Mouse (Mus musculus) mammary gland, adult 2 months (tissue): ENCODE measurements around the gene Zfp791. TPM values are rescaled to one million over a fixed set of nuclear protein-coding genes. Genes with fewer than 3 reads are reported as not detected.

ENCODE experiments used
- polyA plus RNA-seq: library from polyadenylated mRNA; depleted of rRNA; stranded (reverse); fragments of >200 nt; gene quantifications from 2 replicates; pipeline ENCODE4 v1.2.3, GENCODE M21; 2012; ENCODE audit warnings: low replicate concordance; rRNA removed

Gene Zfp791
- 0.25 and 0.57 TPM in 2 replicates for polyA plus RNA-seq

GRCm38 (mm10) chr8:85122995-85123394 lies at the start of gene Zfp791:
Gene Zfp791 (minus strand): TSS chr8:85123095.

GRCm38 (mm10) chr8:85151624-85152023 lies 28.7 kb upstream of the Zfp791 start, which contains the start of gene Cks1brt:
Gene Cks1brt (plus strand): TSS chr8:85151924.

GRCm38 (mm10) chr8:85083108-85083813 lies 39.6 kb downstream of the Zfp791 start, which contains the start of gene Man2b1:
Gene Man2b1 (plus strand): TSS chr8:85083270.

GRCm38 (mm10) chr8:85081216-85081555 lies 41.7 kb downstream of the Zfp791 start, which contains the start of gene Wdr83:
Gene Wdr83 (minus strand): TSS chr8:85081306.

GRCm38 (mm10) chr8:85080532-85081215 lies 42.2 kb downstream of the Zfp791 start, which contains the start of gene Wdr83os:
Gene Wdr83os (plus strand): TSS chr8:85080740.

GRCm38 (mm10) chr8:85071514-85072281 lies 51.2 kb downstream of the Zfp791 start, which contains the start of gene Dhps:
Gene Dhps (plus strand): TSS chr8:85071757.

GRCm38 (mm10) chr8:85067982-85068381 lies 54.9 kb downstream of the Zfp791 start, which contains the start of gene Gm5741:
Gene Gm5741 (minus strand): TSS chr8:85067982.

GRCm38 (mm10) chr8:85059879-85060616 lies 62.8 kb downstream of the Zfp791 start, which contains the start of gene Fbxw9:
Gene Fbxw9 (plus strand): TSS chr8:85060055.

Other genes with a start within 250 kb of the Zfp791 start
- 105 and 190 TPM in 2 replicates for gene Gcdh, start 229.2 kb downstream of the Zfp791 start, polyA plus RNA-seq
- 0.16 and 0.51 TPM in 2 replicates for gene Klf1, start 221.2 kb downstream of the Zfp791 start, polyA plus RNA-seq
- 41.2 and 44.9 TPM in 2 replicates for gene Dnase2a, start 214.5 kb downstream of the Zfp791 start, polyA plus RNA-seq
- gene Mast1, start 185.7 kb downstream of the Zfp791 start, polyA plus RNA-seq, result 0.14 and 0.35 TPM in 2 replicates
- not detected in 2 replicates for gene Rtbdn, start 176.1 kb downstream of the Zfp791 start, polyA plus RNA-seq
- 2.1 TPM in 1 of 2 replicates, not detected in the other for gene Gm49661, start 153.7 kb downstream of the Zfp791 start, polyA plus RNA-seq
- gene Prdx2, start 153.5 kb downstream of the Zfp791 start, polyA plus RNA-seq, result 111 and 179 TPM in 2 replicates
- 44.4 and 48.4 TPM in 2 replicates for gene Rnaseh2a, start 153.3 kb downstream of the Zfp791 start, polyA plus RNA-seq
- gene Junb, start 144.4 kb downstream of the Zfp791 start, polyA plus RNA-seq, result 50.5 and 206 TPM in 2 replicates
- gene Hook2, start 132.5 kb downstream of the Zfp791 start, polyA plus RNA-seq, result 7.7 and 9.8 TPM in 2 replicates
- gene Best2, start 108.6 kb downstream of the Zfp791 start, polyA plus RNA-seq, result 0.11 TPM in 1 of 2 replicates, not detected in the other
- gene Asna1, start 97.8 kb downstream of the Zfp791 start, polyA plus RNA-seq, result 106 and 148 TPM in 2 replicates
- gene Trir, start 96.3 kb downstream of the Zfp791 start, polyA plus RNA-seq, result 44.8 and 82.2 TPM in 2 replicates
- 63.6 and 82.2 TPM in 2 replicates for gene Tnpo2, start 86.2 kb downstream of the Zfp791 start, polyA plus RNA-seq
- gene Fbxw9, start 63.0 kb downstream of the Zfp791 start, polyA plus RNA-seq, result 39.5 and 40.0 TPM in 2 replicates
- gene Gm5741, start 55.1 kb downstream of the Zfp791 start, polyA plus RNA-seq, result not detected in 2 replicates
- 37.4 and 72.8 TPM in 2 replicates for gene Dhps, start 51.3 kb downstream of the Zfp791 start, polyA plus RNA-seq
- 123 and 209 TPM in 2 replicates for gene Wdr83os, start 42.4 kb downstream of the Zfp791 start, polyA plus RNA-seq
- gene Wdr83, start 41.8 kb downstream of the Zfp791 start, polyA plus RNA-seq, result 25.9 and 27.9 TPM in 2 replicates
- gene Man2b1, start 39.8 kb downstream of the Zfp791 start, polyA plus RNA-seq, result 95.4 and 120 TPM in 2 replicates
- not detected in 2 replicates for gene Cks1brt, start 28.8 kb upstream of the Zfp791 start, polyA plus RNA-seq
- gene Olfr371, start 102.9 kb upstream of the Zfp791 start, polyA plus RNA-seq, result not detected in 2 replicates
- gene Orc6, start 176.5 kb upstream of the Zfp791 start, polyA plus RNA-seq, result 8.7 and 12.0 TPM in 2 replicates
- gene Vps35, start 176.7 kb upstream of the Zfp791 start, polyA plus RNA-seq, result 8.6 and 25.0 TPM in 2 replicates